In genomic region chr2:60114901-60115300, GRCm38 (mm10) we compare ENCODE assay signal across 16 mouse cellular contexts.
"Had no signal": no experiment of that assay in that cellular context is flagged by ENCODE, and none has a peak within 500 bp of the region (broad histone marks: within the 10 kb centered on the region; RNA-seq: fewer than 3 reads in every experiment).

No protein-coding gene starts in this region.

- DNase-seq: cerebellum, adult 8-10 months; cerebellum, adult 9-10 months; cerebellum, adult 9-11 months; cerebellum, postnatal 10 days; cerebellum, postnatal 14 days; cerebellum, postnatal 25 days; cerebellum, postnatal 36 days; embryo, embryonic 11 days; forebrain, postnatal 0 days; gastrocnemius, adult 2 months; gastrocnemius, postnatal 10 days; gastrocnemius, postnatal 14 days; gastrocnemius, postnatal 25 days; gastrocnemius, postnatal 36 days; heart, adult 18-20 months; heart, adult 2 months had no signal
